Mouse (Mus musculus): ENCODE data around the gene Dlst. TPM values are rescaled to one million over a fixed set of nuclear protein-coding genes. Genes with fewer than 3 reads are reported as not detected.

Gene Dlst
- total RNA-seq (2021), result 100 to 1,000 TPM; 145 to 155 TPM
- long read RNA-seq, experiment 1, transcript Dlst-201 (15 exons, 2,764 nt), result major isoform, 21 of 46 reads
- long read RNA-seq, experiment 1, partial matches to known transcripts, result 8 of 46 reads
- long read RNA-seq, experiment 1, other reads (novel, unspliced or antisense), result 17 of 46 reads
- long read RNA-seq, experiment 2, transcript Dlst-201 (15 exons, 2,764 nt), result major isoform, 19 of 50 reads
- long read RNA-seq, experiment 2, partial matches to known transcripts, result 23 of 50 reads
- long read RNA-seq, experiment 2, other reads (novel, unspliced or antisense), result 6 of 50 reads

- DNase-seq (ENCODE audit: low spot score in 2 of 2), result peak; percentile 86 to 90
- Histone ChIP-seq H3K27ac (peak within 1 kb of the TSS; percentile 92), H3K4me3 (peak within 1 kb of the TSS; percentile 89)
- TF ChIP-seq CTCF (conservative IDR thresholded peaks at IDR 0.05), result peak; percentile 26
Observed at GRCm38 (mm10) chr12:85110698-85111592, at the start of gene Dlst, which contains the start of gene Prox2. Dlst (plus strand) TSS chr12:85110833. Prox2 (minus strand) TSS chr12:85110759.

GRCm38 (mm10) chr12:85071043-85071442, 39.6 kb upstream of the Dlst start:
- no peak for TF ChIP-seq CTCF (conservative IDR thresholded peaks at IDR 0.05)
- DNase-seq (ENCODE audit: low spot score in 2 of 2), result no peak
- H3K4me3 ChIP-seq, result no peak overlapping the region

GRCm38 (mm10) chr12:85077100-85077499, 33.5 kb upstream of the Dlst start:
- Histone ChIP-seq H3K27ac (no peak overlapping the region), H3K4me3 (no peak overlapping the region)
- DNase-seq (ENCODE audit: low spot score in 2 of 2), result no peak
- no peak for TF ChIP-seq CTCF (conservative IDR thresholded peaks at IDR 0.05)

More at GRCm38 (mm10) chr12:85071043-85071442, 39.6 kb upstream of the Dlst start:
- no peak overlapping the region for H3K27ac ChIP-seq

- DNase-seq (ENCODE audit: low spot score in 2 of 2), result no peak
- H3K27ac ChIP-seq, result no peak overlapping the region
- TF ChIP-seq CTCF (conservative IDR thresholded peaks at IDR 0.05), result no peak
- no peak overlapping the region for H3K4me3 ChIP-seq
Observed at GRCm38 (mm10) chr12:85084257-85084656, 26.4 kb upstream of the Dlst start.

GRCm38 (mm10) chr12:85084941-85085340, 25.7 kb upstream of the Dlst start:
- no peak overlapping the region for H3K4me3 ChIP-seq
- TF ChIP-seq CTCF (conservative IDR thresholded peaks at IDR 0.05), result no peak
- DNase-seq (ENCODE audit: low spot score in 2 of 2), result no peak
- H3K27ac ChIP-seq, result no peak overlapping the region

- no peak for TF ChIP-seq CTCF (conservative IDR thresholded peaks at IDR 0.05)
- Histone ChIP-seq H3K4me3 (no peak overlapping the region), H3K27ac (no peak overlapping the region)
- DNase-seq (ENCODE audit: low spot score in 2 of 2), result no peak
Observed at GRCm38 (mm10) chr12:85087845-85088244, 22.8 kb upstream of the Dlst start.

GRCm38 (mm10) chr12:85091190-85091589, 19.4 kb upstream of the Dlst start:
- no peak overlapping the region for H3K27ac ChIP-seq
- no peak overlapping the region for H3K4me3 ChIP-seq
- no peak for DNase-seq (ENCODE audit: low spot score in 2 of 2)
- TF ChIP-seq CTCF (conservative IDR thresholded peaks at IDR 0.05), result no peak

- H3K27ac ChIP-seq, result no peak overlapping the region
- DNase-seq (ENCODE audit: low spot score in 2 of 2), result peak; percentile 55 to 82
- TF ChIP-seq CTCF (conservative IDR thresholded peaks at IDR 0.05), result peak; percentile 89
- H3K4me3 ChIP-seq, result no peak overlapping the region
Observed at GRCm38 (mm10) chr12:85092214-85092613, 18.4 kb upstream of the Dlst start.

- Histone ChIP-seq H3K27ac (no peak overlapping the region), H3K4me3 (no peak overlapping the region)
- peak; percentile 52 to 70 for DNase-seq (ENCODE audit: low spot score in 2 of 2)
- TF ChIP-seq CTCF (conservative IDR thresholded peaks at IDR 0.05), result no peak
Observed at GRCm38 (mm10) chr12:85094010-85094409, 16.6 kb upstream of the Dlst start.

GRCm38 (mm10) chr12:85094706-85095105, 15.9 kb upstream of the Dlst start:
- DNase-seq (ENCODE audit: low spot score in 2 of 2), result no peak
- H3K27ac ChIP-seq, result no peak overlapping the region
- H3K4me3 ChIP-seq, result no peak overlapping the region
- TF ChIP-seq CTCF (conservative IDR thresholded peaks at IDR 0.05), result no peak

- DNase-seq (ENCODE audit: low spot score in 2 of 2), result no peak
- no peak for TF ChIP-seq CTCF (conservative IDR thresholded peaks at IDR 0.05)
- Histone ChIP-seq H3K4me3 (no peak overlapping the region), H3K27ac (no peak overlapping the region)
Observed at GRCm38 (mm10) chr12:85095146-85095545, 15.5 kb upstream of the Dlst start.

GRCm38 (mm10) chr12:85095859-85096258, 14.8 kb upstream of the Dlst start:
- no peak for DNase-seq (ENCODE audit: low spot score in 2 of 2)
- H3K4me3 ChIP-seq, result no peak overlapping the region
- TF ChIP-seq CTCF (conservative IDR thresholded peaks at IDR 0.05), result no peak
- no peak overlapping the region for H3K27ac ChIP-seq

- no peak for TF ChIP-seq CTCF (conservative IDR thresholded peaks at IDR 0.05)
- no peak for DNase-seq (ENCODE audit: low spot score in 2 of 2)
- no peak overlapping the region for H3K4me3 ChIP-seq
Observed at GRCm38 (mm10) chr12:85101001-85101400, 9.6 kb upstream of the Dlst start.

More at GRCm38 (mm10) chr12:85101001-85101400, 9.6 kb upstream of the Dlst start:
- H3K27ac ChIP-seq, result no peak overlapping the region
